Mouse (Mus musculus): ENCODE measurements around the gene Hbb-y. TPM values are rescaled to one million over a fixed set of nuclear protein-coding genes. Genes with fewer than 3 reads are reported as not detected.
"Not testable (repeated sequence)": the region's sequence is repeated elsewhere in the genome, so short reads cannot be mapped to it uniquely, and the experiment has no call there.

Gene Hbb-y
- polyA plus RNA-seq, 1 experiment, result not detected

- not testable (repeated sequence) for DNase-seq (ENCODE audit: low read depth)
These were observed 39.9 kb downstream of the Hbb-y start for GRCm38 (mm10) chr7:103813152-103813551.

GRCm38 (mm10) chr7:103812174-103812573 lies 40.8 kb downstream of the Hbb-y start:
- DNase-seq (ENCODE audit: low read depth), result no peak

DNA sequence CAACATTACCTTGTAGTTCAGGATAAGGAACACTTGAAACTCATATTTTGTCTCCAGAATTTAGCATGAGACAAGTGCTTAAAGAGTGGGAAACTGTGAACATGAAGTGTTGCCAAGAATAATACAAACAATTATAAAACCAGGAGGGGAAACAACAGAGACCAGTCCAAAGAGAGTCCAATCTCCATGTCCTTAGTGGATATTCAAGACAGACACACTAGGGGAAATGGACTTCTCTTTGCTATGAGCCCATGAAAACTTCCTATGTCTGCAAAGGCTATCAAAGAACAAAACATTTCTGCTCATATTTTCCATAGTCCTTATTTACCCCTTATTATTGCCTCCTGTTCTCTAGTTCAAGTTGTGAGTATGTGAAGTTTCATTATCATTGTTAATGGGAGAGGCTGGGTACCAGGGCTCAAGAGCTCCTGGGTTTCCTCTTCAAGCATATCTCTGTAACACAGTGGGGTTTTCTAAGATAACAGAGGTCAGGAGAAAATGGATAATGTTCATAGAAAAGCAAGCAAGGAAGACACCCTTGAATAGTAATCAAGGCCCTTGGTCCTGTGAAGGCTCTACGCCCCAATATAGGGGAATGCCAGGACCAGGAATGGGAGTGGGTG lies 41.7 kb downstream of the Hbb-y start:
- no peak for DNase-seq (ENCODE audit: low read depth)

DNA sequence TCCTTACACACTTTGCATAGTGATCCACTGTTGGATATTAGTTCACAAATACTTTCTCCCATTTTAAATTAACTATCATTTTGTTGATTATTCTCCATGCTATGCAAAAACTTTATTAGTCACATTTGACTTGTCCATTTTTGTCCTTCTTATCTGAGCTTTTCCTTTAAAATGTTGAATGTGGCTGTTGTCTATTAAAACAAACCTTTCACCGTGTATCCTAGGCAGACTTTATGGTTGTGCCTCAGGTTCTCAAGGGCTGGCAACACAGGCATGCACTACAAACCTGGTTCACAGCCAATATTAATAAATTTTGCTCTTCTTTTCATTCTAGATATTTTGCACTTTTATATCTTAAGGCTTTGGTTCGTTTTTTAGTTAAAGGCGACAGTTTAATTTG lies 42.3 kb downstream of the Hbb-y start:
- no peak for DNase-seq (ENCODE audit: low read depth)

- no peak for DNase-seq (ENCODE audit: low read depth)
These were observed 42.7 kb downstream of the Hbb-y start for GRCm38 (mm10) chr7:103810296-103810695.

GRCm38 (mm10) chr7:103809801-103810155 lies 43.2 kb downstream of the Hbb-y start:
- DNase-seq (ENCODE audit: low read depth), result no peak

GRCm38 (mm10) chr7:103808971-103809800 lies 43.8 kb downstream of the Hbb-y start:
- DNase-seq (ENCODE audit: low read depth), result no peak

- not testable (repeated sequence) for DNase-seq (ENCODE audit: low read depth)
These were observed 44.9 kb downstream of the Hbb-y start for GRCm38 (mm10) chr7:103808120-103808519.

- no peak for DNase-seq (ENCODE audit: low read depth)
These were observed 46.2 kb downstream of the Hbb-y start for GRCm38 (mm10) chr7:103806856-103807255.

Other genes with a start within 250 kb of the Hbb-y start
- gene Olfr620, start 240.7 kb downstream of the Hbb-y start, polyA plus RNA-seq (2012; rRNA removed), result not detected in 2 replicates
- gene Olfr622, start 210.5 kb downstream of the Hbb-y start, polyA plus RNA-seq (2012; rRNA removed), result not detected in 2 replicates
- gene Olfr623, start 189.5 kb downstream of the Hbb-y start, polyA plus RNA-seq (2012; rRNA removed), result not detected in 2 replicates
- not detected in 2 replicates for gene Olfr624, start 182.0 kb downstream of the Hbb-y start, polyA plus RNA-seq (2012; rRNA removed)
- not detected in 2 replicates for gene Olfr625-ps1, start 170.5 kb downstream of the Hbb-y start, polyA plus RNA-seq (2012; rRNA removed)
- not detected in 2 replicates for gene Olfr243, start 138.5 kb downstream of the Hbb-y start, polyA plus RNA-seq (2012; rRNA removed)
- gene Olfr628, start 122.8 kb downstream of the Hbb-y start, polyA plus RNA-seq (2012; rRNA removed), result not detected in 2 replicates
- gene Olfr629, start 108.3 kb downstream of the Hbb-y start, polyA plus RNA-seq (2012; rRNA removed), result not detected in 2 replicates
- not detected in 2 replicates for gene Olfr630, start 95.9 kb downstream of the Hbb-y start, polyA plus RNA-seq (2012; rRNA removed)
- not detected in 2 replicates for gene Olfr69, start 81.6 kb downstream of the Hbb-y start, polyA plus RNA-seq (2012; rRNA removed)
- not detected in 2 replicates for gene Olfr68, start 73.5 kb downstream of the Hbb-y start, polyA plus RNA-seq (2012; rRNA removed)
- gene Olfr67, start 61.4 kb downstream of the Hbb-y start, polyA plus RNA-seq (2012; rRNA removed), result not detected in 2 replicates
- gene Hbb-bt, start 39.2 kb downstream of the Hbb-y start, polyA plus RNA-seq (2012; rRNA removed), result 189 and 481 TPM in 2 replicates
- 2,031 and 4,766 TPM in 2 replicates for gene Hbb-bs, start 25.1 kb downstream of the Hbb-y start, polyA plus RNA-seq (2012; rRNA removed)
- gene Hbb-bh2, start 12.7 kb downstream of the Hbb-y start, polyA plus RNA-seq (2012; rRNA removed), result not detected in 2 replicates
- not detected in 2 replicates for gene Hbb-bh1, start 10.1 kb downstream of the Hbb-y start, polyA plus RNA-seq (2012; rRNA removed)
- not detected in 2 replicates for gene Olfr66, start 33.0 kb upstream of the Hbb-y start, polyA plus RNA-seq (2012; rRNA removed)
- gene Olfr64, start 41.3 kb upstream of the Hbb-y start, polyA plus RNA-seq (2012; rRNA removed), result not detected in 2 replicates
- gene Olfr65, start 50.3 kb upstream of the Hbb-y start, polyA plus RNA-seq (2012; rRNA removed), result not detected in 2 replicates
- not detected in 2 replicates for gene Olfr631, start 75.6 kb upstream of the Hbb-y start, polyA plus RNA-seq (2012; rRNA removed)
- gene Olfr632, start 81.1 kb upstream of the Hbb-y start, polyA plus RNA-seq (2012; rRNA removed), result not detected in 2 replicates
- not detected in 2 replicates for gene Olfr633, start 91.2 kb upstream of the Hbb-y start, polyA plus RNA-seq (2012; rRNA removed)
- gene Olfr635, start 117.9 kb upstream of the Hbb-y start, polyA plus RNA-seq (2012; rRNA removed), result not detected in 2 replicates
- gene Olfr638, start 145.5 kb upstream of the Hbb-y start, polyA plus RNA-seq (2012; rRNA removed), result not detected in 2 replicates
- not detected in 2 replicates for gene Olfr639, start 164.1 kb upstream of the Hbb-y start, polyA plus RNA-seq (2012; rRNA removed)
- gene Olfr640, start 172.4 kb upstream of the Hbb-y start, polyA plus RNA-seq (2012; rRNA removed), result not detected in 2 replicates
- gene Olfr641, start 182.2 kb upstream of the Hbb-y start, polyA plus RNA-seq (2012; rRNA removed), result not detected in 2 replicates
- gene Olfr642, start 199.4 kb upstream of the Hbb-y start, polyA plus RNA-seq (2012; rRNA removed), result not detected in 2 replicates
- not detected in 2 replicates for gene 4930516K23Rik, start 208.2 kb upstream of the Hbb-y start, polyA plus RNA-seq (2012; rRNA removed)
- not detected in 2 replicates for gene Olfr644, start 218.7 kb upstream of the Hbb-y start, polyA plus RNA-seq (2012; rRNA removed)
- not detected in 2 replicates for gene Olfr645, start 232.2 kb upstream of the Hbb-y start, polyA plus RNA-seq (2012; rRNA removed)

All from gonadal fat pad, adult 2 months (tissue).